Mouse (Mus musculus) midbrain, embryonic 13.5 days (tissue): Measurements from ENCODE around the gene Ranbp9. TPM values are rescaled to one million over a fixed set of nuclear protein-coding genes. Genes with fewer than 3 reads are reported as not detected.

Experiments
- ATAC-seq: fragments of 200-750 bp; cut with Nextera tagmentation; 2 replicates; pipeline ENCODE4 v1.8.0; 2017; ENCODE audit warnings: mild to moderate bottlenecking, moderate TSS enrichment, moderate library complexity
- H3K27ac ChIP-seq: fragments of 300-500 bp; sonication (generic); 2 replicates; pipeline ENCODE4 v1.5.1; 2015; ENCODE audit warnings: inconsistent platforms, mild to moderate bottlenecking, moderate library complexity
- H3K27me3 ChIP-seq: fragments of 300-500 bp; sonication (generic); 2 replicates; pipeline ENCODE4 v1.6.1; 2015; ENCODE audit warnings: mild to moderate bottlenecking, inconsistent platforms
- H3K36me3 ChIP-seq: fragments of 300-500 bp; sonication (generic); 2 replicates; pipeline ENCODE4 v1.6.1; 2015; ENCODE audit warnings: mild to moderate bottlenecking, inconsistent platforms
- H3K4me1 ChIP-seq: fragments of 300-500 bp; sonication (generic); replicated peaks from 2 replicates; pipeline ENCODE4 v1.6.1; 2015; ENCODE audit warnings: inconsistent platforms
- H3K4me2 ChIP-seq: fragments of 300-500 bp; sonication (generic); replicated peaks from 2 replicates; pipeline ENCODE4 v1.6.1; 2015; ENCODE audit warnings: moderate library complexity, mild to moderate bottlenecking, inconsistent platforms
- H3K4me3 ChIP-seq: fragments of 300-500 bp; sonication (generic); replicated peaks from 2 replicates; pipeline ENCODE4 v1.5.1; 2015; ENCODE audit warnings: mild to moderate bottlenecking, inconsistent platforms
- H3K9ac ChIP-seq: fragments of 300-500 bp; sonication (generic); replicated peaks from 2 replicates; pipeline ENCODE4 v1.6.1; 2015; ENCODE audit warnings: mild to moderate bottlenecking, inconsistent platforms
- H3K9me3 ChIP-seq: fragments of 300-500 bp; sonication (generic); 2 replicates; pipeline ENCODE4 v1.6.1; 2016; ENCODE audit warnings: mild to moderate bottlenecking, inconsistent platforms
- WGBS: fragments of 180-500 bp; shearing (Covaris S2); methylation state at CpG from one replicate; pipeline ENCODE4 v1.1.7; 2015; 5-methylcytosine and 5-hydroxymethylcytosine counted together
- polyA plus RNA-seq: library from polyadenylated mRNA; unstranded; fragments of >200 nt; fragmentation: Nextera tagmentation; extraction: Ambion mirVana; gene quantifications from 2 replicates; pipeline ENCODE4 v1.2.1, GENCODE M21; 2015

The Ranbp9 gene
- polyA plus RNA-seq, 1 experiment from 2014 or later = 14.4 TPM

DNA sequence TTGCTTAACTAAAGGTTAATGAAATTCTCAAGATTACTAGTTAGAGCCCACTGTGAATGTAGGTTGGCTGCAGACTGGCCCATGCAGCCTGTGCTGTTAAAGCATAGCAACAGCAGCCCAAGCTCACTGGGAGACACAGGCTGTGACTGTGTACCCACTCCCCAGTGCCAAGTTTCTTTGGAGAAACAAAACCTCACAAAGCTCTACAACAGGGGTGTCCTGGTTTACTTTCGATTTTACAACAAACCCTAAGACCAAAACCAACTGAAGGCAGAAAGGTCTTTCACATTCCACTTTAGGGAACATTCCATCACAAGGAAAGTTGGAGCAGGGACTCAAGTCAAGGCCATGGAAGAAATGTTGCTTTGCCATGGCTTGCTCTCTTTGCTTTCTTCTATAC lies 38.5 kb downstream of the Ranbp9 start:
- Histone ChIP-seq H3K9ac (no peak overlapping the region), H3K27me3 (no peaks in the 10 kb centered on the region), H3K4me3 (no peak overlapping the region), H3K36me3 (no peaks in the 10 kb centered on the region), H3K27ac (no peak overlapping the region), H3K4me1 (peaks cover 9% of the 10 kb centered on the region), H3K9me3 (0 out of 2 replicates have a peak, but pooled peaks cover 2% of the 10 kb centered on the region), H3K4me2 (no peak overlapping the region)
- WGBS = 100% methylated on average over 1 of the region's 1 CpGs
- ATAC-seq = no peak

DNA sequence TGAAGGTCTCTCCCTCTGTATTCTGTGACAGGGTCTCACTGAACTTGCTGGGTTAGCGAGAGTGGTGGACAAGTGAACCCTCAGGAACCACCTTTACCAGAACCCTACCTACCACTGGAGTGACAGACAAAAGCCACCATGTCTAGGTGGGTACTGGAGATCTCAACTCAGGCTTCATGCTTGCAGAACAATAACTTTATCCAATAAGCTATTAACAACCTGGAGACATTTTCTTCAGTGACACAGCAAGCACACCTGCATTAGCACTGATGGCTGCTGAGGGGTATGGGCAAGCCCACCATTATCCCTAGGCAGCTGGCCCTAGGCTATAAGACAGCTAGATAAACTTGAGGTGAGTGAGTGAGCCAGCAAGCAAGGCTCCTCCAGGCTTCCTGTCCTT lies 40.7 kb downstream of the Ranbp9 start:
- H3K27me3 ChIP-seq = no peaks in the 10 kb centered on the region
- H3K4me1 ChIP-seq = no peaks in the 10 kb centered on the region
- H3K36me3 ChIP-seq = no peaks in the 10 kb centered on the region
- H3K9ac ChIP-seq = no peak overlapping the region
- no peak overlapping the region for H3K4me3 ChIP-seq
- H3K9me3 ChIP-seq = 0 out of 2 replicates have a peak, but pooled peaks cover 3% of the 10 kb centered on the region
- 96% methylated on average over 1 of the region's 1 CpGs for WGBS
- H3K4me2 ChIP-seq = no peak overlapping the region
- ATAC-seq = no peak
- H3K27ac ChIP-seq = no peak overlapping the region

DNA sequence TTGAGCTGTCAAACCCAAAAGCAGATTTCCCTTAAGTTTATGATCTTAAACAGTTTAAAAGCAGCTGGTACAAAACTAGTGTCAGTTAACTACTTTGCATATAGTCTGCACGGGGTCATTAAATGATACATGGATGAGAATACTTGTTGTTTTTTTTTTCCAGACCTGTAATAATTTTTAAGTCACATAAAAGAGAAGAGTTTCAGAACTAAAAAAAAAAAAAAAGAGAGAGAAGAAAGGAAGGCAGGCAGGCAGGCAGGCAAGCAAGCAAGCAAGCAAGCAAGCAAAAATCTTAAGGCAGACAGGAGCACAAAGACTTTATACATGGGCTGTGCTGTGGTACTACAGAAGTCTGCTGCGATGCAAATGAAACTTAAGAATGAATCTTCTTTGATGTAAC lies 47.7 kb downstream of the Ranbp9 start:
- H3K36me3 ChIP-seq = peaks cover 15% of the 10 kb centered on the region
- H3K9ac ChIP-seq = no peak overlapping the region
- 91% methylated on average over 2 of the region's 2 CpGs for WGBS
- no peak overlapping the region for H3K4me2 ChIP-seq
- no peaks in the 10 kb centered on the region for H3K27me3 ChIP-seq
- no peaks in the 10 kb centered on the region for H3K4me1 ChIP-seq
- no peak for ATAC-seq
- no peak overlapping the region for H3K27ac ChIP-seq
- no peak overlapping the region for H3K4me3 ChIP-seq
- H3K9me3 ChIP-seq = 0 out of 2 replicates have a peak, but pooled peaks cover 3% of the 10 kb centered on the region

DNA sequence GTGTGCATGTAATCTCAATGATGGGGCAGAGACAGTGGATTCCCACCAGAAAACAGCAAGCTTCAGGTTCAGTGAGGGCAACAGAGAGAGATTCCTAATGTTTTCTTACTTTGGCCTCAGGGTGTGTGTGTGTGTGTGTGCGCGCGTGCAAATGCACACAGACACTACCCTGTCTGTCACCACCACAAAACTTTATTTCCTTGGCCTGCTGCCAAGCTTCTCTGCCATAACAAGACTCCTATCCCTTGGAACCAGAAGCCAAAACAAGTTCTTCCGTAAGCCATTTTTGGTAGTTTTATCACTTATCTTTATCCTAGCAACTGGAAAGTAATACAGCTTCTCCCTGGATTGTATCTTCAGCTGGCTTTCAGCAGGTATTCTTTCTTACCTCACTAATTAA lies 52.6 kb downstream of the Ranbp9 start:
- Histone ChIP-seq H3K4me1 (no peaks in the 10 kb centered on the region), H3K4me3 (no peak overlapping the region), H3K9me3 (no peaks in the 10 kb centered on the region), H3K4me2 (no peak overlapping the region), H3K27ac (no peak overlapping the region), H3K9ac (no peak overlapping the region), H3K27me3 (no peaks in the 10 kb centered on the region), H3K36me3 (peaks cover 26% of the 10 kb centered on the region)
- WGBS = 95% methylated on average over 4 of the region's 4 CpGs
- no peak for ATAC-seq

DNA sequence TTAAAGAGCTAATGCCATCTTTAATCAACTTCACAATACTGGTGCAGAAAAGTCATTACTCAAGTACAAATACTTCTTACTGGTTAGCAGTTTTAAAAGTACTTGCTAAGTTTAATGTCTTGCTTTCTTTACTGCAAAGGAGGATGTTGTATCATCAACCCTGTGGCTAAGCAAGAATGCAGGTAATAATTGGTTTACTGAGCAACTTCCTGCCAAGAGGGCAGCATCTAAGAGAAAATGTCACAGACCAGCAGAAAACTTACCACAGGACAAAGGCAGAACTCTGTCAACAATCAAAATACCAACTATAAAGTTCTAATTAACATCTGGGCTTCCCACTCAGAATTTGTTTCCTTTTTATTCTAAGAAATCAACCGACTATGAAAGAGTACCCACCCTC lies 65.8 kb downstream of the Ranbp9 start:
- ATAC-seq = no peak
- H3K4me3 ChIP-seq = no peak overlapping the region
- no peak overlapping the region for H3K27ac ChIP-seq
- H3K27me3 ChIP-seq = no peaks in the 10 kb centered on the region
- no peaks in the 10 kb centered on the region for H3K4me1 ChIP-seq
- H3K9ac ChIP-seq = no peak overlapping the region
- H3K36me3 ChIP-seq = peaks cover 75% of the 10 kb centered on the region
- H3K4me2 ChIP-seq = no peak overlapping the region
- H3K9me3 ChIP-seq = no peaks in the 10 kb centered on the region
- 89% methylated on average over 1 of the region's 1 CpGs for WGBS

DNA sequence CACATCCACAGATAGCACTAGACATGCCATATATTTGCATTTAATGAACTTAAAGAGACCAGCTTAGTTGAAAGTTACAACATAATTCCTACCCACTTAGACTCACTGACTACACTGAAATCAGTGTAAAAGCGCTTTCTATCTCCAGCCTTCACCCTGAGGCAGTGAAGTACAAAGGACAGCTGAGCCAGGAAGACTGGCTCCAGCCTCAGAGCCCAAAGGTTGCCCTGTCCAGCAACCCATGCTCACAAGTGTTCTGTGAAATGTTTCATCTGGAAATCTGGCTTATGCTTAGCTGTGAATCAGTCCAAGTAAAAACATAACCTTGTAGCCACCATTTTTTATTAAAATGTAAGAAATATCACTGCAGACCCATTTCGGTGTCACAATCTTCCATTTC lies 67.5 kb downstream of the Ranbp9 start:
- Histone ChIP-seq H3K9ac (no peak overlapping the region), H3K27ac (no peak overlapping the region), H3K9me3 (no peaks in the 10 kb centered on the region), H3K4me2 (no peak overlapping the region), H3K27me3 (no peaks in the 10 kb centered on the region), H3K4me3 (no peak overlapping the region), H3K36me3 (peaks cover 60% of the 10 kb centered on the region), H3K4me1 (no peaks in the 10 kb centered on the region)
- ATAC-seq = no peak
- 97% methylated on average over 2 of the region's 2 CpGs for WGBS

DNA sequence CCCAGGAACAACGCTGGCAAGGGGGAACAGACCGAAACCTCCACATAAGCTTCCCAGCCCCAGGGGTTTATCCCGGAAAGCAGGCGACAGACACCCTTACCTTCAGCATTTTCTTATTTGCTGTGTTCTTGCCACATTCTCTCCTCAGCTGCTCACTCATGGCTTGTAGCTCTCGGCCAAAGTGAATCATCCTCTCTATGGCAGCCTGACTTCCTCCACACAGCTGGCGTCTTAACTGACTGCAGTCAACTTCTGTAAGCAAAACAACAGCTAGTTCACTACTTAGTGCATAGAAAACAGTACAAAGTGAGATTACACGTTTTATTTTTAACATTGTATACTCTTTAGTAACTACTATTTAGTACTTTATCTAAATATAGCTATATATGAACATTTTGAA lies 68.8 kb downstream of the Ranbp9 start:
- H3K36me3 ChIP-seq = peaks cover 58% of the 10 kb centered on the region

DNA sequence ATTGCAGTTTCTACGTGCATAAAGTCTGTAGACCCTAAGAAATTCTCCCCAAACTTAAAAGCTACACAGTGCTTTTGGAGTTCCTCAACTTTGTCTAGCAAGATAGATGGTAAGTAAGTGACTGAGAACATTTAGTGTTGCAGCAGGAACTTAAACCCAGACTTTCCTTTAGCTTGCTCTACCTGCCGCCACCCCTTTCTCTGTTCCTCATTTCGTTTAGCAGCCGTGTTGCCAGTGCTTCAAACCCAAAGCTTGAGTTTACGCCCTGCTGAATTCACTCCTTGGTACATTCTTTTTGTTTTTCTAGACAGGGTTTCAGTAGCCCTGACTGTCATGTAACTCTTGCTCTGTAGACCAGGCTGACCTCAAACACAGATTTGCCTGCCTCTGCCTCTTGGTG lies 81.5 kb downstream of the Ranbp9 start:
- WGBS = 88% methylated on average over 5 of the region's 5 CpGs
- peaks cover 40% of the 10 kb centered on the region for H3K36me3 ChIP-seq
- peak overlapping the region; percentile 83; the same call in 1 of the 2 replicates for H3K4me3 ChIP-seq

More for the DNA sequence above, 68.8 kb downstream of the Ranbp9 start:
- no peak overlapping the region for H3K4me2 ChIP-seq
- no peak overlapping the region for H3K9ac ChIP-seq
- H3K4me3 ChIP-seq = no peak overlapping the region
- 90% methylated on average over 7 of the region's 7 CpGs for WGBS
- H3K27me3 ChIP-seq = no peaks in the 10 kb centered on the region
- no peaks in the 10 kb centered on the region for H3K9me3 ChIP-seq
- H3K27ac ChIP-seq = no peak overlapping the region
- ATAC-seq = no peak
- H3K4me1 ChIP-seq = no peaks in the 10 kb centered on the region

DNA sequence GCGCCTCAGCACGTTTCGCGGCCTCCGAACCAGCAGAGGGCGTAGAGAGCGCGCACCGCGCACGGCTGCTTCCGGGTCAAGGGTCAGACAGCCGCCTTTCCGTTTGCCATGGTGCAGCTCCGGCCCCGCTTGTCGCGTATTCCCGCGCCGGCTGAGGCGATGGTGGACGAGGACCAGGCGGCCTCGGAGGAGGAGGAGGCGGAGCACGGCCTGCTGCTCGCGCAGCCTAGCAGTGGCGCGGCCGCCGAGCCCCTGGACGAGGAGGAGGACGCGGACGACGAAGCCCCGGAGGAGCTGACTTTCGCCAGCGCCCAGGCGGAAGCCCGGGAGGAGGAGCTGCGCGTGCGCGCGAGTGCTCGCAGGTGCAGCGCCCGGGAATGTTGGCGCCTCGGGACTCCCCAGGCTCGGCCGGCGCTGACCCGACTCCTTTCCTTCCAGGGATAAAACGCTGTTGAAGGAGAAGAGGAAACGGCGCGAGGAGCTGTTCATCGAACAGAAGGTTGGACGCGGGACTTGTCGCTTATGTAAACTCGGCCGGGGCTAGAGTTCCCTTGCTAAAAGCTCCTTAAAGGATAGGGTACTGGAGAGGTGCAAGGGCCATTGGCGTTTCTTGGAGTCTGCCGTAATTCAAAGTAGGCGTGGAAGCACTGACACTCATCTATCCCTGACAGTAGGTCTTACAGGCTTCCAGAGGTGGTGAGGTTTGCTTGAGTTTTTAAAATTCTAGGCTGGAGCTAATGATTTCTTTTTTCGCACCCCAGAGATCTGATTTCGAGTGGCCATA lies 82.6 kb downstream of the Ranbp9 start, which contains the start of gene Nol7:
Gene Nol7, plus strand, starts transcription at position 94 of the 784 bp plus-strand sequence.
- 1% methylated on average over 69 of the region's 72 CpGs for WGBS

More for the DNA sequence above, 81.5 kb downstream of the Ranbp9 start:
- Histone ChIP-seq H3K27me3 (no peaks in the 10 kb centered on the region), H3K27ac (no peak overlapping the region), H3K4me1 (peaks cover 16% of the 10 kb centered on the region), H3K4me2 (peak overlapping the region; percentile 71), H3K9me3 (no peaks in the 10 kb centered on the region), H3K9ac (no peak overlapping the region; the same call in 1 of the 2 replicates)
- ATAC-seq = no peak

DNA sequence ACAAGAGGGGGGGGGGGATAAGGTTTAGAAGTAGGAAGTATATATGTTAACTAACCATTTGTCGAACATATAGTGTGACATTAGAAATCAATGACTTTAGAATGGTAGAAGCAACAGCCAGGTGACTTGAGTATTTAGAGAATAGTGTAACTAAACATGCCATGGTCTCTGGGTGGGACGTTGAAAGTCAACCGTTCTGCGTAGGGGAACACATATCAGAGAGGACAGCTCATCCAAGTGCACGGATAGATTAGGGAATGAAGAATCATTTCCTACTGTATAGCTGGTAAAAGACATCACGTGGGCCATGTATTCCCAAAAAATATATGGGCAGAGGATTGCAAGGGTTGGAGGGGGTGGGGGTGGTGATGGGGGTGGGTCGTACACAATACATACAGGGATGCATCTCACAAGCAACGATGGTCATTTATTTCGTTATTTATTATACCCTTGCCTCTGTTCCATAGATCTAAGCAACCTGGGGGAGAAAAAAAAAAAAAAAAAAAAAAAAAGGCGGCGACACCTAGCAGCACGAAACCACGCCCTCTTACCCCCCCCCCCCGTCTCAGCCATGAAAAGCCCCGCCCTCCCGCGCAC lies 83.3 kb downstream of the Ranbp9 start:
- peak; percentile 78 for ATAC-seq
- peaks cover 38% of the 10 kb centered on the region for H3K36me3 ChIP-seq

More for the DNA sequence above, 82.6 kb downstream of the Ranbp9 start, which contains the start of gene Nol7:
- peak within 1 kb of the TSS; percentile 94 for H3K9ac ChIP-seq
- H3K4me2 ChIP-seq = peak within 1 kb of the TSS; percentile 71
- peak; percentile 94 for ATAC-seq
- H3K27ac ChIP-seq = peak within 1 kb of the TSS; percentile 97
- peaks cover 16% of the 10 kb centered on the region for H3K4me1 ChIP-seq
- peaks cover 41% of the 10 kb centered on the region for H3K36me3 ChIP-seq
- H3K4me3 ChIP-seq = peak within 1 kb of the TSS; percentile 83
- H3K27me3 ChIP-seq = no peaks in the 10 kb centered on the region
- no peaks in the 10 kb centered on the region for H3K9me3 ChIP-seq

DNA sequence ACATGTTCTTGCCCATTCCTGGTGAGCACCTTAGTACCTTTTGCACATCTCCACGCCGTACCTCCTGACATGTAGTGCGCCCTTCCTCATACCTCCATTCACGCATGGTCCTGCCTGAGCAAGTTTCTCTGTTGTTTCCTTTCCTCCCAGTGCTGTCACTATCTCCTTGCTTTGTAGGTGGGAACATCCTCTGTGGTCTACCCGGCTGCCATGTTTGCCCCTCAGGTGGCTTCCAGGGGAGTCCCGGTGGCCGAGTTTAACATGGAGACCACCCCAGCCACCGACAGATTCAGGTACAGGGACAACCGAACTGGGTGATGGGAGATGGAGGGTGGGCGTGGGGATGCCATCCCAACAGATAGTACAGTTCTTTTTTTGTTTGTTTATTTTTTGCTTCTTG lies 95.8 kb downstream of the Ranbp9 start:
- Histone ChIP-seq H3K36me3 (peaks cover 19% of the 10 kb centered on the region), H3K27ac (no peak overlapping the region), H3K9me3 (no peaks in the 10 kb centered on the region), H3K4me1 (no peaks in the 10 kb centered on the region), H3K4me3 (no peak overlapping the region), H3K27me3 (no peaks in the 10 kb centered on the region), H3K9ac (no peak overlapping the region), H3K4me2 (no peak overlapping the region)
- 96% methylated on average over 10 of the region's 10 CpGs for WGBS
- ATAC-seq = no peak

More for the DNA sequence above, 83.3 kb downstream of the Ranbp9 start:
- Histone ChIP-seq H3K9me3 (no peaks in the 10 kb centered on the region), H3K4me2 (peak overlapping the region; percentile 71; the same call in 1 of the 2 replicates), H3K27me3 (no peaks in the 10 kb centered on the region), H3K9ac (no peak overlapping the region), H3K27ac (peak overlapping the region; percentile 97; the same call in 1 of the 2 replicates), H3K4me1 (peaks cover 16% of the 10 kb centered on the region), H3K4me3 (peak overlapping the region; percentile 83)
- WGBS = 44% methylated on average over 15 of the region's 17 CpGs

DNA sequence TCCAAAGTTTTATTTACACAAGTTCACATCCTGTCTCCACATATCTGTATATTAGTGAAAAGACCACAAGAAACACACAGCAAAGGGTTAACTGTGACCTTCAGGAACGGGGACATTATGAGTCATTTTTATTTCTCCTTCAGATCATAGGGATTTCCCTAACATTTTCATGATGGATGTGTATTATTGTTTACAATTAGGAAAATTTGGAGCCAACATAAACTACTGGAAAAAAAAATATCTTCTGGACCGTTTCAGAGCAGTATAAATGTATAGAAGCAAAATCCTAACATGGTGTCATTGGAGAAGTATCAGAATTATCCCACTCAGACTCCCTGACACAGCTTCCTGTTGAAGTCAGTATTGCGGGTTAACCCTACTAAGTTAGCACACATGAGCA lies 101.1 kb downstream of the Ranbp9 start:
- no peaks in the 10 kb centered on the region for H3K4me1 ChIP-seq
- H3K27ac ChIP-seq = no peak overlapping the region
- peaks cover 28% of the 10 kb centered on the region for H3K36me3 ChIP-seq
- no peak overlapping the region for H3K4me2 ChIP-seq
- WGBS = 88% methylated on average over 3 of the region's 3 CpGs
- H3K4me3 ChIP-seq = no peak overlapping the region
- no peaks in the 10 kb centered on the region for H3K9me3 ChIP-seq
- no peak overlapping the region for H3K9ac ChIP-seq
- ATAC-seq = no peak
- no peaks in the 10 kb centered on the region for H3K27me3 ChIP-seq
